Mouse (Mus musculus): ENCODE data around the gene Ryk.

Ryk gene

GRCm38 (mm10) chr9:102834742-102835591 lies at the start of gene Ryk:
Ryk (plus strand) TSS chr9:102834917.
- DNase-seq (ENCODE audit: low read depth): no peak

GRCm38 (mm10) chr9:102789491-102789890 lies 45.2 kb upstream of the Ryk start:
- DNase-seq (ENCODE audit: low read depth): no peak

GRCm38 (mm10) chr9:102791845-102792244 lies 42.9 kb upstream of the Ryk start:
- DNase-seq (ENCODE audit: low read depth): peak; percentile 77

- no peak for DNase-seq (ENCODE audit: low read depth)
These were observed 41.9 kb upstream of the Ryk start for GRCm38 (mm10) chr9:102792836-102793235.

- no peak for DNase-seq (ENCODE audit: low read depth)
These were observed 41.4 kb upstream of the Ryk start for GRCm38 (mm10) chr9:102793286-102793809.

GRCm38 (mm10) chr9:102798406-102798805 lies 36.3 kb upstream of the Ryk start:
- no peak for DNase-seq (ENCODE audit: low read depth)

GRCm38 (mm10) chr9:102806056-102806573 lies 28.6 kb upstream of the Ryk start:
- no peak for DNase-seq (ENCODE audit: low read depth)

GRCm38 (mm10) chr9:102811192-102811591 lies 23.5 kb upstream of the Ryk start:
- DNase-seq (ENCODE audit: low read depth): peak; percentile 5

- DNase-seq (ENCODE audit: low read depth): no peak
These were observed 16.5 kb upstream of the Ryk start for GRCm38 (mm10) chr9:102818228-102818627.

- no peak for DNase-seq (ENCODE audit: low read depth)
These were observed 6.1 kb upstream of the Ryk start for GRCm38 (mm10) chr9:102828604-102829003.

- no peak for DNase-seq (ENCODE audit: low read depth)
These were observed 3.2 kb upstream of the Ryk start for GRCm38 (mm10) chr9:102831541-102831940.

- DNase-seq (ENCODE audit: low read depth): no peak
These were observed 339 bp upstream of the Ryk start for GRCm38 (mm10) chr9:102834414-102834741.

- DNase-seq (ENCODE audit: low read depth): no peak
These were observed 1.6 kb downstream of the Ryk start for GRCm38 (mm10) chr9:102836279-102836678.

- no peak for DNase-seq (ENCODE audit: low read depth)
These were observed 6.4 kb downstream of the Ryk start for GRCm38 (mm10) chr9:102840792-102841778.

GRCm38 (mm10) chr9:102841832-102842231 lies 7.1 kb downstream of the Ryk start:
- DNase-seq (ENCODE audit: low read depth): no peak

GRCm38 (mm10) chr9:102842498-102842897 lies 7.8 kb downstream of the Ryk start:
- no peak for DNase-seq (ENCODE audit: low read depth)

- no peak for DNase-seq (ENCODE audit: low read depth)
These were observed 8.9 kb downstream of the Ryk start for GRCm38 (mm10) chr9:102843577-102843976.

- DNase-seq (ENCODE audit: low read depth): no peak
These were observed 11.1 kb downstream of the Ryk start for GRCm38 (mm10) chr9:102845851-102846250.

GRCm38 (mm10) chr9:102846348-102846747 lies 11.6 kb downstream of the Ryk start:
- no peak for DNase-seq (ENCODE audit: low read depth)

- no peak for DNase-seq (ENCODE audit: low read depth)
These were observed 17.6 kb downstream of the Ryk start for GRCm38 (mm10) chr9:102852076-102853022.

GRCm38 (mm10) chr9:102857856-102858255 lies 23.1 kb downstream of the Ryk start:
- DNase-seq (ENCODE audit: low read depth): no peak

Data from 416B (cell line).